Mouse (Mus musculus): ENCODE measurements around the gene Myh10.
A peak's percentile ranks its signal among the peaks of the same experiment; 100 is the strongest.
"Not testable (repeated sequence)": the region's sequence is repeated elsewhere in the genome, so short reads cannot be mapped to it uniquely, and the experiment has no call there.

Myh10 gene

DNA sequence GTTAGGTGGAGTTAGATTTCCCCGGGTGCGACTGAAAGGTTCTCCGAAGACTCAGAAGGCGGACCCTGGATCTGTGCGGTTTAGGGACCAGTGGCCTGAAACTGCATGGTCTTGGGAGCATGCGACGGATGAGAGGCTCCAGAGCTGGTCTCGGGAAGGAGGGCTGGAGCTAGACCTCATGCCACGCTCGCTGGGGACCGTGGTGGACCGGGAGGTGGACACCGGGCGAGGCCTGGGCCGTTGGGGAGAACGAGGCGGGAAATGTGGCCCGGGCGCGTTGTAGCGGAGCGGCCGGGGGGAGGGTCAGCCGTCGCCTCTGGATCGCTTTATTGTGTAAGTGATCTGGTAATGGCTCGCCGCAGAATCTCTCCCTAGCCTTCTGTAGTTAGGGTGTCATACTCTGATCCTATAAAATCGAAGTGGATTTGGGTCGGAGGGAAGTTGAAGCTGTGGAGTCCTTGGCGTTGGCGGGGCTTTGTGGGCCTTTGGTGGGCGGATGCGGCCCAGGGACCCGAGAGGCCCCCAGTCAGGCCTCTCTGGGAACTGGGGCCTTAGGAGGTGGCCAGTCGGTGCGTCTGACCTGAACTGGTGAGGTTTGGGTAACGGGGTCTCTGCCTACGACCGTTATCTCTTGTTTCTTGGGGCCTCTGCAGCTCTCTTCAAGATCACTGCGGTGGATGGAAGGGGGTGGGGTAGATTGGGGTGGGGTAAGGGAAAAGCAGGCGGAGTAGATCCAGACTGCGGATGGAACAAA, 1.5 kb downstream of the Myh10 start:
- peak; percentile 53 for DNase-seq (ENCODE audit: low spot score)

DNA sequence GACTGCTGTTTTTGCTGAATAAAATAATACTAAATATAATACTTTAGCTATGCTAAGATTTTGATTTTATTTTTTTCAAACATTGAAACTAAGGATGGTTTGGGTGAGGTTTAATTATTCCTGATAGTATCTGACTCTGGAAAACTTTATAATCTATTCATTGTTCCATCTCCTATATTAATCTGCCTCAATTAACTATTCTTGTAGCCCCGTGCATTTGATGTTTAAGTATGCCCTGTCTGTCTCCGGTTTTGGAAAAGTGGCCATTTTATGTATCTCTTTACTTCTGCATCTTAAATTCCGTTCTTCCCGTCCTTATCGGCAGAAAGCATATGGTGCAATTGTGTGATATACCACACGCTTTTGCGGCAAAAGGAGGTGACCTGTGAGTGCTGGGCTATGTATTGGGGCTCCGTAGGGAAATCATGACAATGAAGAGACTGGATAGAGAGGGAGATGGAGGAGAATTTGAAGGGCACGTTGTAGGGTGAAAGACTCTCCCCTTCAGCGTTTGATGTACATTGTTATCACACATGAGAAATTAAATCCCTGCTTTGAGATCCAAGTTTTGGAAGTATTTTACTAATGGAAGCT, 2.2 kb downstream of the Myh10 start:
- no peak for DNase-seq (ENCODE audit: low spot score)

DNA sequence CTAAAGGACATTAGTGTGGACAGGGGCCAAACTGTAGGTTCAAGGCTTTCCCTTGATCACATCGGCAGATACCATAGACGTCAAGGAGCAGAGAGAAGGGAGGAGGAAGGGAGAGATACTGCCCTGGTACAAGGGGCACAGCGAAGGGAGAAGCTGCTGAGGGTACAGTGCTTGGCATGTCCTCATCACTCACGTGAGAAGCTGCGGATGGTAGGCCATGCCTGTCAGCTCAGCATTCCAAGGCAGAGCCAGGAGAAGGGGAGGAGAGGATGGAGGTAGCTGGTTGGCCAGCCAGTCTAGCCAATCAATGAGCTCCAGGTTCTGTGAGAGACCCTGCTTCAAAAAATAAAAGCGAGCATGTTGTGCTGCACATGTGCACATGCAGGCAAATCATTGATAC, 11.0 kb downstream of the Myh10 start:
- DNase-seq (ENCODE audit: low spot score): no peak

DNA sequence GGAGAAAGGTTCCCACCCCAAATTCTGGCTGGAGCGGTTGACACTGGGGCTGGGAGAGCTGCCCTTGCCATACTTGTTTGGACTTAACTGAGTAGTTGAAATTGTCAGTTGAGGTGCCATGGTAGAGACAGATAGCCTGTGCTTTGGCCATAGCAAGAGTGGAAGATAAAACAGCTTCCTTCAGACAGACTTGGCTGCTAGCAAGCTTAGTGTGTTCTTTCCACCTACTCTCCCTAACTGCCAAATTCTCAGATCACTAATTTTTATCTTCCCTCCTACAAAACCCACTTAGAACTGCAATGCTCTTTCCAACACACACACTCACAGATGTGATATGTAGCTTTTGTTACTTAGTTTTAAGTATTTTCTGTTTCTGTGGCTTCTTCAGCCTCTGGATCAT, 12.0 kb downstream of the Myh10 start:
- DNase-seq (ENCODE audit: low spot score): no peak

DNA sequence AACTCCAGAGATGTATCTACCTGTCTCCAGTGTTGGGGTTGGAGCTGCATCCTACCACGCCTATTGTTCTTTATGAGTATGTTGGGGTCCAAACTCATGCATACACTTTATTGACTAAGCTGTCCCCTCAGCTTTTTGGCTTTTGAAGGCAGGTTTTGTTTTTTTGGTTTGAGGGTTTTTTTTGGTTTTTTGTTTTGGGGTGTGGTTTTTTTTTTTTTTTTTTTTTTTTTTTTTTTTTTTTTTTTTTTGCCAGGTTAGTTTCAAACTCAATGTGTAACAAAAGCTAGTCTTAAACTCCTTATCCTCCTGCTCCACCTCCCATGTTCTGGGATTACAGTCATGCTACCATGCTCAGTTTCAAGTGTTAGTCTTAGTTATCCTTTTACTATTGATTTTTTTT, 12.9 kb downstream of the Myh10 start:
- no peak for DNase-seq (ENCODE audit: low spot score)

DNA sequence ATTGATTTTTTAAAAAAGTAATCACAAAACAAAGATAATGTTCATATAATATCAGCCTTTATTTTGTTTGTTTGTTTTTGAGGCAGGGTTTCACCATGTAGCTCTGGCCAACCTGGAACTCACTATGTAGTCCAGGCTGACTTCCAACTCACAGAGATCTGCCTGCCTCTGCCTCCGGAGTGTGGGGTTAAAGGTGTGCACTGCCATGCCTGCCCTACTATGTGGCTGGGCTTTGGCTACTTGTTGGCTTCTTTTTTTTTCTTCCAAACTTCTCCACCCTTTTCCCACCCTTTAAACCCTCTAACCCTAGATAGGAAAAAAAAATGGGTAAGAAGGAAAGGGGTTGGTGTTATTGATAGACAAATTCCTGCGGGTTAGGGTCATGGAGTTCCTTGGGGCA, 13.5 kb downstream of the Myh10 start:
- DNase-seq (ENCODE audit: low spot score): no peak

DNA sequence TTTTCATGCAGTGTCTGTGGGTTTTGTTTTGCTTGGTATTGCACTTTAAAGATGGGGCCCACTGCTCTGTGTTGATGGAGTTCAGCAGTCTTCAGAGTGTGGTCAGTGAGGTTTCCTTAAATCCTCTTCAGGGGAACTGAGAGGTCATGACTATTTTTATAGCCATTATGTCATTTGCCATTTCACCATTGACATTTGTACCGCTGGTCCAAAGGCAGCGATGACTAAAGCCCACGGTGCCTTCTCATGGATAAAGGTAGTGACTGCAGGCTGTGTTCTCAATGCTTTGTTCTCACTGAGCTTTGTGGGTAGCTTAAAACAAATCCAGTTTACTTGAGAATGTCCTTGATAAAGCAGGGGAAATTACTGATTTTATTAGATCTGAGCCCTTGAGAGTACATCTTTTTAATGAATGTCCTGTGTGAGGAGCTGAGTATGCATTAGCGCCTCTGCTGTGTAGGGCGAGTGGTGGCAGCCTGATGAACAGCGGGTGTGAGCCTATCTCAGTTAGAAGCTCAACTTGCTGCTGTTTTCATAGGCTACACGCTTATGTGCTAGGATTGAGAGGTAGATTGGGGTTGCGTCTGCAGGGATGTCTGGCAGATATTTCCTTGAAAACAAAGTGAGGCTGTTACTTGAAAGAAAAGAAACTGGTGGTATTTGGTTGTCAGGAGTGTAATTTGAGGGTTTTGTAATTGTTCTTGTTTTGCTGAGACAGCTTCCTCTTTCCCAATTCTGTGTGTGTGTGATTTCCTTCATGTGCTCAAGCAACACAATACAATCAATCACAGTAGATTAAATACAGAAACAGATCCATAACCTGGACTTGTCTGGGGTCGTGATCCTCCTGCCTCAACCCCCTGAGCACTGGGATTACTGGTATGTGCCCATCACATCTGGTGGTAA, 15.4 kb downstream of the Myh10 start:
- no peak for DNase-seq (ENCODE audit: low spot score)

DNA sequence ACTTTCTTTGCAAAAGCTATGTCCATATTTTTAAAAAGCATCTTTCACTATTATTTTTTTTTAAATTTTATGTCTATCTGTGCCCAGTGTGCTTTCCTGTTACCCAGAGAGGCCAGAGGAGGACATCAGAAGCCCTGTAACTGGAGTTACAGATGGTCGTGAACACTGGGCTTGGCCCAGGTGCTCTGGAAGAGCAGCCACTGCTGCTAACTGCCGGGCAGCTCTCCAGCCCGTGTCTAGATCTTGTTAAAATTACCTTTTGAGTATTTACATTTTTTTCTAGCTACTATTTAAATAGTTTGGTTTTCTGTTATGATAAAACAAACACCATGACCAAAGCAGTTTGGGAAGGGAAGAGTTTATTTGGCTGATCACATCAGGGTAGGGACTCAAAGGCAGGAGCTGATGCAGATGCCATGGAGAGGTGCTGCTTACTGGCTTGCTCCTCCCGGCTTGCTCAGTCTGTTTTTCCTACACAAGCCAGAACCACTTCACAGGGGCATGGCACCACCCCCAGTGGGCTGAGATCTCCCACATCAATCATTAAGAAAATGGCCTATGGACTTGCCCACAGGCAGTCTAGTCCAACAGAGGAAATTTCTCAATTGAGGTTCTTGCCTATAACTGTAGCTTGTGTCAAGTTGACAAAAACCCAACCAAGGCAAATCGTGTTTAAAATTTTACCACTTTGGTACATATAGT, 16.7 kb downstream of the Myh10 start:
- DNase-seq (ENCODE audit: low spot score): no peak

DNA sequence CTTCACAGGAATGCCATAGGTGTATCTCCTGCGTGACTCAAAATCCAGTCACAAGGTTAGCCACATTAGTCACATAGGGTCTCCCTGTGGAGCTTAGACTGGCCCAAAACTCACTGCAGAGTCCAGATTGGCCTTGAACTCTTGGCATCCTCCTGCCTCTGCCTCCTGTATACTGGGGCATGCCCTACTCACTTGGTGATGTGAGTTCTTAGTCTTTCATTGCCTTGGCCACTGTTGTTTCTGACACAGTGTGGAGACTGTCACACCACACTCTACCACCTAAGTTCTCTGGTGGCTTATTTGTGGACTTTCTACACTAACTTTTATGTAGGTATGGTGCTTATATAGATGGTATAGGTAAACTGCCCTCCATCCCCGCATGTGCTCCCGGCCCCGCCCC, 24.8 kb downstream of the Myh10 start:
- DNase-seq (ENCODE audit: low spot score): no peak

DNA sequence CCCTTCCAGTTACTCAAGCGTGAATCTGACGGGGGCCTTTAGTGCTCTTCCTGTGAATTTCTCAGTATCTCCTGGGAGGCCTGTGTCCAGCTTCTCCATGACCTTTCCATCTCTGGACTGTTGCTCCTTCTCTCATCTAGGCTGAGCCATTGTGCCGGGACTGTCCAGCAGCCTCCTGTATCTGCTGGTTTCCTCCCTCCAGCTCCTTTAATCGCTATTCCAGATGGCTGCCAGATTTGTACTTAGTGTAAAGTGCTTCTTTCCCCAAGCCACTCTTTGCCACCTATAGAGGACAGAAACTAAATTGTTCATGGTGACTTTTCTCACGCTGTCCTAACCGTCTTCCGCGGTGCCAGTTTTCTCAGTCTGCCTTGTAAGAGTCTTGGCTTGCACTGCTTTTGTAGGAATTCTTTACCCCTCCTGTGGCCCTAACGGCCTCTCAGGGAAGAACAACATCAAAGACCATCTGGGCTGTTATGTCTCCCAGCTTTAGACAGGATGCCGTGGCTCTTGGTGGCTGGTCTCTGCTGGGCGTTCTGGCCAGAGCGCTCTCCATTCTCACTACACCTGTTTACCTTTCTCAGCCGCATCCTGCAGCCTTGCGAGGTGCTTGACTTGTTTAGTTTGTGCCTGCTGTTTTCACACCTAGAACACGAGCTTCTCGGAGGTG, 25.9 kb downstream of the Myh10 start:
- no peak for DNase-seq (ENCODE audit: low spot score)

DNA sequence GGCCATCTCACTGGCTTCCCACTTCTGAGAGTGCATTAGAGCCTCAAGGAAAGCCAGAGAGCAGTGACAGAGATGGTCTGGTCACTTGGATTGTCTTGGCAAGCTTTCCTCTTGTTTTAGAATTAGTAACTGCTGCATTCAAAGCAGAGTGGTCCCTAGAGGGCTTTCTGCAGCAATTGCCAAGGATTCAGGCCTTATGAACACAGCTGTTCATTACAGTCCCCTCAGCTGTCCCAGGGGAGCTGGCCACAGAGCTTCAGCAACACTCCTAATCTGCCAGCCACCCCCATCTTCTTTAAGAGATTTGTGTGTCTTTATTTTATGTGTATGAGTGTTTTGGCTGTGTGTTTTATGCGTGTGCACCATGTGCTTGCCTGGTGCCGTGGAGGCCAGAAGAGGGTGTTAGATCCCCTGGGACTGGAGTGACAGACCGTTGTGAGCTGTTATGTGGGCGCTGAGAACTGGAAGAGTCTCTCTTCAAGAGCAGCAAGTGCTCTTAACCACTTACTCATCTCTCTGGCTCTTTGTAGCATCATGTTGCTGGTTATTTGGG, 27.8 kb downstream of the Myh10 start:
- no peak for DNase-seq (ENCODE audit: low spot score)

DNA sequence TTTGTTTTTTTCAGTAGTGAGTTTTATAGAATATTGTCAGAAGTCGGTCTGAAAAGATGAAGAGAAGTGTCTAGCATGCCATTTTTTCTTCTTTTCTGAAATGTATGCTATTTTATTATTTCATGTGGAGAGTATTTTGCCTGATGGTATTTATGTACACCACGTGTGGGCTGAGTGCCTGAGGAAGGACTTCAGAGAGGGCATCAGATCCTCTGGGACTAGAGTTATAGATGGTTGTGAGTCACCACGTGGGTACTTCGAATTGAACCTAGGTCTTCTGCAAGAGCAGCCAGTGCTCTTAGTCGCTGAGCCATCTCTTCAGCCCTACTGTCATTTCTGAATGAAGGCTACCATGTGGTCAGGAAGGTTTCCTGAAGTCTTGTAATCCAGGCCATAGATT, 28.4 kb downstream of the Myh10 start:
- DNase-seq (ENCODE audit: low spot score): no peak

DNA sequence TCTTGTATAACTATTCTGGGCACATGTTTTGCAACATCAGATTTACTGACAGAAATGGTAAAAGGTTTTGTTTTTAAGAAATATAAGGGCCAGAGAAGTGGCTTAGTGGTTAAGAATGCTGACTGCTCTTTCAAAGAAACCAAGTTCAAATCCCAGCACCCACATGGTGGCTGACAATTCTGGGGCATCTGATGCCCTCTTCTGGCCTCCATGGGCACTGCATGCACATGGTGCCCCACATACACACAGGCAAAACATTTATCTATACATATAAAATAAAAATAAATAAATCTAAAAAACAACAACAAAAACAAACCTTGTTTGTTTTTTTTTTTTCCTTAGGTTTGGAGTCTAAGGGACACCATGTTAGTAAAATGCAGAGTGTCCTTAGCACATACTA, 32.8 kb downstream of the Myh10 start:
- no peak for DNase-seq (ENCODE audit: low spot score)

DNA sequence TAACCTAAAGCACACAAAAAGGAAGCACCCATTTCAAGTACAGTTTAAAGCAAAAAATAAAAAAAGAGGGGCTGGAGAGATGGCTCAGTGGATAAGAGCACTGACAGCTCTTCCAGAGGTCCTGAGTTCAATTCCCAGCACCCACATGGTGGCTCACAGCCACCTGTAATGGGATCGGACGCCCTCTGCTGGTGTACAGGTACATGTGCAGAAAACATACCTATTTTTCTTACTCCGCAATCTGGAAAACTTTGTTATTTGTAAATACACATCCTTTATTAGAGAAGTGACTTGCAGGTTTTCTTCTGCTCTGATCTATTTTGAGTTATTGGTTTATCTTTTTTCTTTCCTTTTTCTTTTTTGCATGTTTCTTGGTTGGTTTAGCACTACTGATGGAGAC, 37.3 kb downstream of the Myh10 start:
- DNase-seq (ENCODE audit: low spot score): no peak

DNA sequence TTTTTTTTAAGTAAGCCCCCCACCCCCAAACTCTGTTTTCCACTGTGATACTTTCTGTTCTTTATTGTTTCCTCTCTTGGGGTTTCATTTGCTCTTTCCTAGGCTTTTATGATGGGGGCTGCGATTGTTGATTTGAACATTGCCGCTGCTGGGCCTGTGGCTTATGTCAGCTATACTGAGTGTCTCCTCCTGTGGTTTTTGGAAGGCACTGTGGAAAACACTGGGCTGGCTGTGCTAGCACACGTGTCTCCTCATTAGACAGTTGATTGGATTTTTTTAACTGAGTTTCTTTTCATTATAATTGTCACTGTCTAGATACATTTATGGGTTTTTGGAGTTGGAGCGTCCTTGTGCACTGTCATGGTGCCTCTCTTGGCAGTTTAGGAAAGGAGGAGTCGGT, 39.4 kb downstream of the Myh10 start:
- no peak for DNase-seq (ENCODE audit: low spot score)

DNA sequence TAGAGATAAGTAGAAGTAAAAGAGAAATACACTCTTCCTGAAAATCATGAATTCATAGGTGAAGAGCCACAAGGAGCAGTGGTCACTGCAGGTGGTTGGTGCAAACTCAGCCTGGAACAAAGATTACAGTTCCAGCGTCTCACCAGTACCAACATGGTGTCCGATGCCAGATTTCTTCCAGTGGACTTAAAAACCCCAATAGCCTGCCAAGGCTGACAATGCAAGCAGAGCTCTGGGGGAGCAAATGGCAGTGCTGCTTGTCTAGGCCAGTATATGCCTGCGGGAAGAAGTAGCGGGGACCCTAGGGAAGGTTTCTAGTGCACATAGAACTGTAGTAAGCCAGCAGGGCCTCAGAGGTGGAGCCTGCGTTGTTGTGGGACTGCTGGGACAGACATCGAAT, 40.7 kb downstream of the Myh10 start:
- DNase-seq (ENCODE audit: low spot score): no peak

DNA sequence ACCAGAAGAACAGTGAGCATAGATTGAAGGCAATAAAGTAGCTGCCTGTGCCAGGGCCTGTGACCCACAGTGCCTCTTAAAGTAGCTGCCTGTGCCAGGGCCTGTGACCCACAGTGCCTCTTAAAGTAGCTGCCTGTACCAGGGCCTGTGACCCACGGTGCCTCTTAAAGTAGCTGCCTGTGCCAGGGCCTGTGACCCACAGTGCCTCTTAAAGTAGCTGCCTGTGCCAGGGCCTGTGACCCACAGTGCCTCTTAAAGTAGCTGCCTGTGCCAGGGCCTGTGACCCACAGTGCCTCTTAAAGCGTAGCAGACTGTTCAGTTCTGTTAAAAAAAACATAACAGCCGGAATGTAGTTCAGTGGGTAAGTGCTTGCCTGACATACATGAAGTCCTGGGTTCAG, 42.0 kb downstream of the Myh10 start:
- DNase-seq (ENCODE audit: low spot score): not testable (repeated sequence)

DNA sequence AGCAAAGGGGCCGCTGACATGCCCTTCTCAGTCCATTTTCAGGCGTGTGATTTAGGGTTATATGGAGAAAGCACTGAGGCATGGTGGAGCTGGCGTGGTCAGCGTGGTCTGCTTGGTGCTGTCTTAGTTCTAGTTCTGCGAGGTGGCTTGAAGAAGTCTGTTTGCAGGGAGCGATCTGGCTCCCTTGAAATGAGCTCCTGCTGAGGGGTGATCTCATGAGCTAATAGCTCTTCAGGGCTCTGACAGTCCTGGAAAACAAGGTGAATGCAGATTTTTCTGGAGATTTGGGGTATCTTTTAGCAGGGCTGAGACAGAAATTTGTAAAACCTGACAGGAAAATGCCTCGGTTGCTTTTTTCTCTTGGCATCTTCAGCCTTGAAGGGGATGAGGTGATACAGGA, 48.1 kb downstream of the Myh10 start:
- DNase-seq (ENCODE audit: low spot score): no peak

DNA sequence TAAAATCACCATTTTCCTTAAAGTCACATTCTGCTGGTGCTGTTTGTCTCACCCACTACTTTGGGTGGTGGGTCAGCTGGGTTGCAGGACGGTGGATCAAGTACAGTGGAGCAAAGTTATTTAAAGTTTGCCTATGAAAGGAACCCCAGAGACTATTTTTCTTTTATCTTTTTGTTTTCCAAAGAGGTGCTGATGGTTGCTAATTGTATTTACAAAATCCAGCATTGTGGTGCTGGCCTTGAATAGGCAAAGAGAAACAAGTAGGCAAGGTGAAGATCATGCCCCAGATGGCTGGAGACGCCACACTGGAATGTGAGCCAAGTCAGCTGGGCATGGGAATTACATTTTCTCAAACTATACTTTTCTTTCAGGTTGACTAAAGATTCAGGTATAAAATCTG, 51.3 kb downstream of the Myh10 start:
- DNase-seq (ENCODE audit: low spot score): no peak

DNA sequence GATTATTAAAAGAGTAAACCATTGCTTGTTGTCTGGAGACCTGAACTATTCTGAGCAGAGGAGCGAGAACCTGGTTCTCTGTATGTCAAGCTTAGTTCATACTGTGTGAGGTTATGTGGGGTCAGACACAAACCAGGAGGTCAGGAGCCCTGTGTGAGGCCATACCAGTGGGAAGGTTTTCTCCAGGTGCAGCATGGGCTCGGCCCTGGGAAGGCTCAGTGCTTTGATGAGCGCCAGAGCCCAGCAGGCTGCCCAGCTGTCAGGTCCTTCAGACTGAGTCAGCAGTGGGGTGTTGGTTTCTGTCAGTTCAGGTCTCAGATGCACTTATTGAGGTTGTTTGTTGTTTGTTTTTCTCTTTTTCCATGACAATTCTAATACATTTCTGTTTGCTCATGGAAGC, 52.8 kb downstream of the Myh10 start:
- DNase-seq (ENCODE audit: low spot score): no peak

DNA sequence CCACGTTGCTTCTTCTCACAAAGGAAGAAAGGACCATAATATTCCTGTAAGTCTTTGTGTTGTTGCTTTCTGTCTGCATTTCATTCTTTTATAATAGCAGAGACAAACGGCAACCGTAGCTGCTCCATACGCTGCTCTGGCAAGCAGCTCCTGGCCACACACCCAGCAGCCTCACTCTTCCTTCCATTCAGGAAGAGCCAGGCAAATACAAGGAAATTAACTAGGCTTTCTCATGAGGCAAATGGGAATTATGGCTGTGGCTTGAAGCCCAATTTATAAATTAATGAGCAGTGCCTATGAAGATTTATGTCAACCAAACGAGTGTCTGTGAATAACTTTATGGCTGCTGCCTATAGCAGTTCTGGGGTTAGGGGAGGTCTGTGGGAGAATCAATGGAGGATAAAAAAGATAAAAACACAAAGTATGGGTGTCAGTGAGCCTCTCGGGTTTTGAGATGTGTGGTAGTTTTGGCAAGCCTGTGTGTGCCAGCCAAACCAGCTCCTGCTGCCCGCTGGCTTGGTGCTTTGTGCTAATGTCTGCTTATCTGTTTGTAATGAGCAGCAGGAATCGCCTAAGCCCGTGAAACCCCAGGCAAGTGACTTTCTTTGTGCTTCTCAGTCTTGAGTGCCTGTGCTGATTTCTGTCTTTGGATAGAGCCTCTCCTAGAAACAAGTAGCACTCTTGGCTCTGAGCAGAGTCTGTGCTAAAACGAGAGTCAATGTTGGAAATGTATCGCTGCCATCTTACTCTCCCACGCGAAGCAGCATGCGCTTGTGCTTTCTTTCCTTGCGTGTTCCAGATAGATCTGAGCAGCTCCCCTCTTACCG, 54.2 kb downstream of the Myh10 start:
- DNase-seq (ENCODE audit: low spot score): no peak
